ENCODE assay signal across 20 mouse cellular contexts in the genomic region with DNA sequence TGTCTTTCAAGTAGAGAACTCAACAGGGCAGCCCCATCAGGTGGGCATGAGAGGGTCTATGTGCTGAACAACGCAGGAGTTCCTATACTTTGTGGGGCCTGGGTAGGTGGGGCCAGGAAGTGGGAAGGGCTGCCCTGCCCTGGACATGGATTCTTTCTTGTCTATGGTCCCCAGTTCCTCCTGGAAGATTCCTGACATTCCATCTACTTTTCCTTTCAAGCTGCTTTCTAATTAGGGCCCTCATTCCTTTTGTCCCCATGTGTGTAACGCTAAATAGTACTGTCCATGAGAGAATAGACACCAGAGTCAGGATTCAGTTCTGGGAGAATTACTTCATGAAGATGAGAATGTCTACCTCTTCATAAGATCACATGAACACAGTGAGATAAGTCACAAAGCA. TPM values are rescaled to one million over a fixed set of nuclear protein-coding genes. Genes with fewer than 3 reads are reported as not detected.
DNase-seq lines count a peak whose midpoint lies in the region; ATAC-seq and TF ChIP-seq lines count a peak whose summit lies in the region.
"Had no signal": no experiment of that assay in that cellular context is flagged by ENCODE, and none has a peak within 500 bp of the region (broad histone marks: within the 10 kb centered on the region; RNA-seq: fewer than 3 reads in every experiment).

No protein-coding gene starts in this region.

- no peak for ATAC-seq in heart, embryonic 11.5 days (replicated peaks; ENCODE audit: insufficient number of reproducible peaks, low FRiP score, low TSS enrichment)
- ATAC-seq in limb, embryonic 12.5 days (ENCODE audit: insufficient number of reproducible peaks, insufficient read depth, low FRiP score, low TSS enrichment, low read depth): no peak
- ATAC-seq: activated CD4-positive, CD25-positive, alpha-beta regulatory T cell, adult 4 months had no signal

- H3K79me2 ChIP-seq in myocyte (ENCODE audit: control insufficient read depth, insufficient read depth): peaks cover 31% of the 10 kb centered on the region

- peak overlapping the region; percentile 20 for H3ac ChIP-seq in myocyte (ENCODE audit: control insufficient read depth, insufficient read length)

- peak overlapping the region; percentile 52 for H3K4me3 ChIP-seq in heart, embryonic 11.5 days (ENCODE audit: low read depth, low read length)
- peak overlapping the region; percentile 18; the same call in 1 of the 2 replicates for H3K4me3 ChIP-seq in limb, embryonic 12.5 days (replicated peaks)
- no peak overlapping the region for H3K4me3 ChIP-seq in limb, embryonic 10.5 days
- peak overlapping the region; percentile 46 for H3K4me3 ChIP-seq in myocyte
- H3K4me3 ChIP-seq: forebrain, embryonic 10.5 days; hindbrain, embryonic 10.5 days had no signal

- 18% methylated on average over 2 of the region's 2 CpGs for WGBS in heart, embryonic 11.5 days (ENCODE audit: insufficient replicate concordance)
- WGBS in limb, embryonic 12.5 days: 76% methylated on average over 2 of the region's 2 CpGs
- 69% methylated on average over 2 of the region's 2 CpGs for WGBS in limb, embryonic 10.5 days

- no peaks in the 10 kb centered on the region for H3K9me3 ChIP-seq in heart, embryonic 11.5 days (replicated peaks; ENCODE audit: control insufficient read depth, low read length)
- H3K9me3 ChIP-seq in limb, embryonic 12.5 days: no peaks in the 10 kb centered on the region
- H3K9me3 ChIP-seq in limb, embryonic 10.5 days (replicated peaks): no peaks in the 10 kb centered on the region
- H3K9me3 ChIP-seq: forebrain, embryonic 10.5 days; hindbrain, embryonic 10.5 days had no signal

- no peak for DNase-seq in heart, postnatal 4 days
- DNase-seq in limb, embryonic 10.5 days (ENCODE audit: low spot score): no peak
- DNase-seq in ZHBTc4 (ENCODE audit: low read depth, low spot score): peak; percentile 79
- no peak for DNase-seq in right cerebral cortex, postnatal 14 days
- DNase-seq: adrenal gland, postnatal 10 days; B cell, adult 2 months; cerebellum, adult 9-10 months; kidney, adult 11 months; liver; lung, adult 18-20 months had no signal

- H3K27me3 ChIP-seq in heart, embryonic 11.5 days (ENCODE audit: control insufficient read depth, insufficient read depth, low read length): no peaks in the 10 kb centered on the region
- peaks cover 32% of the 10 kb centered on the region for H3K27me3 ChIP-seq in limb, embryonic 12.5 days
- H3K27me3 ChIP-seq in limb, embryonic 10.5 days (ENCODE audit: low read depth, poor library complexity, severe bottlenecking): peaks cover 53% of the 10 kb centered on the region
- H3K27me3 ChIP-seq in myocyte (ENCODE audit: control insufficient read depth, insufficient read depth, insufficient read length): no peaks in the 10 kb centered on the region

- H3K9ac ChIP-seq in heart, embryonic 11.5 days (ENCODE audit: low read depth, low read length): peak overlapping the region; percentile 87
- H3K9ac ChIP-seq in limb, embryonic 12.5 days (replicated peaks): no peak overlapping the region; the same call in 1 of the 2 replicates

- peaks cover 27% of the 10 kb centered on the region for H3K4me1 ChIP-seq in heart, embryonic 11.5 days (ENCODE audit: control insufficient read depth, insufficient read depth, low read length)
- peaks cover 30% of the 10 kb centered on the region for H3K4me1 ChIP-seq in limb, embryonic 12.5 days (replicated peaks)
- peaks cover 28% of the 10 kb centered on the region for H3K4me1 ChIP-seq in limb, embryonic 10.5 days

- H3K36me3 ChIP-seq in heart, embryonic 11.5 days (ENCODE audit: control insufficient read depth, insufficient read depth, low read length): no peaks in the 10 kb centered on the region
- H3K36me3 ChIP-seq in limb, embryonic 12.5 days: no peaks in the 10 kb centered on the region
- H3K36me3 ChIP-seq in limb, embryonic 10.5 days: no peaks in the 10 kb centered on the region
- H3K36me3 ChIP-seq in myocyte (ENCODE audit: control insufficient read depth, insufficient read depth): no peaks in the 10 kb centered on the region
- H3K36me3 ChIP-seq: forebrain, embryonic 10.5 days; hindbrain, embryonic 10.5 days had no signal

- peak; percentile 27 for TF ChIP-seq POLR2A in myocyte (IDR thresholded peaks at IDR 0.05; ENCODE audit: insufficient read length, low read depth)

- peak overlapping the region; percentile 92 for H3K4me2 ChIP-seq in heart, embryonic 11.5 days
- H3K4me2 ChIP-seq in limb, embryonic 12.5 days: peak overlapping the region; percentile 87
- peak overlapping the region; percentile 84 for H3K4me2 ChIP-seq in myocyte (ENCODE audit: low read depth)

- H3K27ac ChIP-seq in heart, embryonic 11.5 days (ENCODE audit: low read depth, low read length): peak overlapping the region; percentile 97
- H3K27ac ChIP-seq in limb, embryonic 12.5 days: peak overlapping the region; percentile 75; the same call in 1 of the 2 replicates
- no peak overlapping the region for H3K27ac ChIP-seq in limb, embryonic 10.5 days
- H3K27ac ChIP-seq: hindbrain, embryonic 10.5 days had no signal

TF ChIP-seq in myocyte, 11 proteins besides CTCF, POLR2A, EP300 and RAD21:
- TF ChIP-seq TCF3 (IDR thresholded peaks at IDR 0.05; ENCODE audit: insufficient read length, low read depth): no peak
- TF ChIP-seq POLR2AphosphoS2 (IDR thresholded peaks at IDR 0.05; ENCODE audit: insufficient read length, low read depth): peak; percentile 42

RNA-seq across cellular contexts. Expression of gene Synpo2l, which starts 4.6 kb away (rescaled TPM):
- polyA plus RNA-seq in heart, embryonic 11.5 days (2014; fragmentation: Nextera tagmentation; extraction: Ambion mirVana): 106 and 127 TPM in 2 replicates
- total RNA-seq in heart, postnatal 4 days (2021): 100 to 1,000 TPM; 230 to 272 TPM
- polyA plus RNA-seq in limb, embryonic 12.5 days (2016; fragmentation: Nextera tagmentation; extraction: Ambion mirVana): 11.7 and 14.2 TPM in 2 replicates
- 0.51 and 1.9 TPM in 2 replicates for polyA plus RNA-seq in limb, embryonic 10.5 days (2016; fragmentation: Nextera tagmentation; extraction: Ambion mirVana)
- 165 TPM for polyA plus RNA-seq in myocyte (2012; fragmentation: generic; extraction: Trizol)
- polyA plus RNA-seq: activated CD4-positive, CD25-positive, alpha-beta regulatory T cell, adult 4 months had no signal

RNA-seq across cellular contexts. Expression of gene Myoz1, which starts 7.3 kb away (rescaled TPM):
- 23.6 and 28.0 TPM in 2 replicates for polyA plus RNA-seq in heart, embryonic 11.5 days (2014; fragmentation: Nextera tagmentation; extraction: Ambion mirVana)
- total RNA-seq in heart, postnatal 4 days (2021): 1 to 10 TPM; 5.6 to 7.5 TPM
- 1.3 and 1.5 TPM in 2 replicates for polyA plus RNA-seq in limb, embryonic 12.5 days (2016; fragmentation: Nextera tagmentation; extraction: Ambion mirVana)
- 0.86 TPM in 1 of 2 replicates, not detected in the other for polyA plus RNA-seq in limb, embryonic 10.5 days (2016; fragmentation: Nextera tagmentation; extraction: Ambion mirVana)
- polyA plus RNA-seq in myocyte (2012; fragmentation: generic; extraction: Trizol): 8.6 TPM
- total RNA-seq: layer of hippocampus, postnatal 14 days; midbrain, postnatal 0 days had no signal
- polyA plus RNA-seq: activated CD4-positive, CD25-positive, alpha-beta regulatory T cell, adult 4 months; cortical plate, adult 2 months; small intestine, adult 2 months had no signal

RNA-seq across cellular contexts. Expression of gene Sec24c, which starts 10.5 kb away (rescaled TPM):
- 78.1 and 84.6 TPM in 2 replicates for polyA plus RNA-seq in heart, embryonic 11.5 days (2014; fragmentation: Nextera tagmentation; extraction: Ambion mirVana)
- total RNA-seq in heart, postnatal 4 days (2021): 100 to 1,000 TPM in 1 of 2 experiments, 10 to 100 TPM in 1; 96.3 to 110 TPM
- polyA plus RNA-seq in limb, embryonic 12.5 days (2016; fragmentation: Nextera tagmentation; extraction: Ambion mirVana): 77.2 and 91.2 TPM in 2 replicates
- polyA plus RNA-seq in limb, embryonic 10.5 days (2016; fragmentation: Nextera tagmentation; extraction: Ambion mirVana): 113 and 122 TPM in 2 replicates
- polyA plus RNA-seq in myocyte (2012; fragmentation: generic; extraction: Trizol): 68.6 TPM

RNA-seq across cellular contexts. Expression of gene Usp54, which starts 22.7 kb away (rescaled TPM):
- polyA plus RNA-seq in heart, embryonic 11.5 days (2014; fragmentation: Nextera tagmentation; extraction: Ambion mirVana): 5.4 and 7.2 TPM in 2 replicates
- 10 to 100 TPM; 15.2 to 15.4 TPM for total RNA-seq in heart, postnatal 4 days (2021)
- polyA plus RNA-seq in limb, embryonic 12.5 days (2016; fragmentation: Nextera tagmentation; extraction: Ambion mirVana): 11.4 and 13.7 TPM in 2 replicates
- 13.5 and 16.6 TPM in 2 replicates for polyA plus RNA-seq in limb, embryonic 10.5 days (2016; fragmentation: Nextera tagmentation; extraction: Ambion mirVana)
- 2.6 TPM for polyA plus RNA-seq in myocyte (2012; fragmentation: generic; extraction: Trizol)

RNA-seq across cellular contexts. Expression of gene Fut11, which starts 31.2 kb away (rescaled TPM):
- 13.4 and 18.8 TPM in 2 replicates for polyA plus RNA-seq in heart, embryonic 11.5 days (2014; fragmentation: Nextera tagmentation; extraction: Ambion mirVana)
- total RNA-seq in heart, postnatal 4 days (2021): 10 to 100 TPM; 11.4 to 11.8 TPM
- polyA plus RNA-seq in limb, embryonic 12.5 days (2016; fragmentation: Nextera tagmentation; extraction: Ambion mirVana): 24.9 and 27.2 TPM in 2 replicates
- polyA plus RNA-seq in limb, embryonic 10.5 days (2016; fragmentation: Nextera tagmentation; extraction: Ambion mirVana): 18.2 and 20.4 TPM in 2 replicates
- polyA plus RNA-seq in myocyte (2012; fragmentation: generic; extraction: Trizol): 7.2 TPM
